Mouse (Mus musculus): ENCODE results near the gene Mterf2. TPM values are rescaled to one million over a fixed set of nuclear protein-coding genes. Genes with fewer than 3 reads are reported as not detected.

Gene Mterf2
- polyA plus RNA-seq (2017; shearing (Covaris generic)): 22.4 TPM

GRCm38 (mm10) chr10:85127395-85128287 is at the start of gene Mterf2:
TSS of gene Mterf2 (minus strand) at chr10:85128027.

GRCm38 (mm10) chr10:85102247-85103084 is 25.4 kb downstream of the Mterf2 start, which contains the start of the genes Fhl4 and Tmem263:
TSS of gene Fhl4 (minus strand) at chr10:85102495.
TSS of gene Tmem263 (plus strand) at chr10:85102627.

Other genes starting within 250 kb of the Mterf2 start
- gene Ric8b, start 210.4 kb downstream of the Mterf2 start, polyA plus RNA-seq (2017; shearing (Covaris generic)): 21.2 TPM
- gene Fhl4, start 25.5 kb downstream of the Mterf2 start, polyA plus RNA-seq (2017; shearing (Covaris generic)): 0.89 TPM
- 12.3 TPM for gene Tmem263, start 25.4 kb downstream of the Mterf2 start, polyA plus RNA-seq (2017; shearing (Covaris generic))
- gene Cry1, start 57.0 kb upstream of the Mterf2 start, polyA plus RNA-seq (2017; shearing (Covaris generic)): 7.3 TPM